Mouse (Mus musculus) left cerebral cortex, postnatal 14 days (tissue): ENCODE measurements around the gene Clec5a. TPM values are rescaled to one million over a fixed set of nuclear protein-coding genes. Genes with fewer than 3 reads are reported as not detected.
"Not testable (repeated sequence)": the region's sequence is repeated elsewhere in the genome, so short reads cannot be mapped to it uniquely, and the experiment has no call there.

Source experiments
- DNase-seq, 2 experiments: peaks; one replicate each; pipeline ENCODE4 v3.0.0; 2021 to 2022; ENCODE audit warnings: low spot score in 2 of 2, mixed read lengths in 1 of 2
- intact Hi-C: fragments of 180-260 bp; cut with DNase I; formaldehyde crosslinking; loops from one replicate; pipeline ENCODE4 v1.15.1; 2025
- long read RNA-seq, 2 experiments: library from polyadenylated mRNA; stranded (forward); transcript quantifications; one replicate each; pipeline ENCODE4 v2.0.0; 2021
- total RNA-seq, 2 experiments: library from RNA; stranded (reverse); gene quantifications; 2 replicates each; pipeline ENCODE4 v1.2.3; 2021

The Clec5a gene
- total RNA-seq: under 1 TPM; 0.32 to 0.48 TPM
- long read RNA-seq, experiment 1, partial matches to known transcripts: 0 of 1 reads
- long read RNA-seq, experiment 1, other reads (novel, unspliced or antisense): 0 of 1 reads
- long read RNA-seq, experiment 2: 0 reads

DNA sequence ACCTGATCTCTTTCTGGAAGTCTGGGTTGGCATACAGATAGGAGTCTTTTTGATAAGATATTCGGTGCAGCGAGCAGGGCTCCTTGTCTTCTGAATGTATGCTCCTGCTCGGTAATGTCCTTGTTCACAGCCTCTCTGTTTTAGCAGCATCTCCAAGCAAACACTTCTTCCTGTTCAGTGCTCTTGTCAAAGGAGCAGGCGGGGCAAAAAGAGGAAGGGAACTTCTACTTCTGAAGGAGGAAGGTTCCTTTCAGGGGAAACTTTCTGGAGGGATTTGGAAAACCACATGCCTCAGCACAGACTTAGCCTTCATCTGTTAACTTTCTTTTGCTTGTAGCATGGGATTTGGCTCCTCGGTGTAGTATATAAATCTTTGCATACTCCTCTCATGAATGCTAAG is at the start of gene Clec5a:
TSS of gene Clec5a (minus strand) at position 177 of the 400 bp plus-strand sequence.
- DNase-seq: no peak

DNA sequence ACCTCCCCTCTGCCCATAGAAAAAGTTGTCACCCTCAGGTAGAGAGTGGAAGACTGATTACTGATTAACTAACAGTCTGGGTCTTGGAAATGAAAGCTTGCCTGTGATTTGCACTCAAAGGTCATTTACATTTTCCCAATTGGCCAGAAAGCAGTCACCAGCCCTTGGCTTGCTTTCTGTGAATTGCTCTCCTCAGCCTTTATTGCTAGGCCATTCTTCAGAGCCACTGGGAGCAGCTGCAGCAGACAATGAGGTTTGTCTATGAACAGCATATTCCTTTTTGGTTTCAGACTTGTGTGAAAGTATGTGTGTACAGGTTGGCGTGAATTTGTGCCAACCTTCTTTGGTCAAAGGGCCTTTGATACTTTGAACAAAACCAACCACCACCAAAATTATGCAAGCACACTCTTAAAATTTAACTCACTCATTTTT is 49.0 kb upstream of the Clec5a start:
- intact Hi-C loops: no loop called here
- DNase-seq: no peak

More for the DNA sequence above, at the start of gene Clec5a:
- intact Hi-C loops: no loop called here

DNA sequence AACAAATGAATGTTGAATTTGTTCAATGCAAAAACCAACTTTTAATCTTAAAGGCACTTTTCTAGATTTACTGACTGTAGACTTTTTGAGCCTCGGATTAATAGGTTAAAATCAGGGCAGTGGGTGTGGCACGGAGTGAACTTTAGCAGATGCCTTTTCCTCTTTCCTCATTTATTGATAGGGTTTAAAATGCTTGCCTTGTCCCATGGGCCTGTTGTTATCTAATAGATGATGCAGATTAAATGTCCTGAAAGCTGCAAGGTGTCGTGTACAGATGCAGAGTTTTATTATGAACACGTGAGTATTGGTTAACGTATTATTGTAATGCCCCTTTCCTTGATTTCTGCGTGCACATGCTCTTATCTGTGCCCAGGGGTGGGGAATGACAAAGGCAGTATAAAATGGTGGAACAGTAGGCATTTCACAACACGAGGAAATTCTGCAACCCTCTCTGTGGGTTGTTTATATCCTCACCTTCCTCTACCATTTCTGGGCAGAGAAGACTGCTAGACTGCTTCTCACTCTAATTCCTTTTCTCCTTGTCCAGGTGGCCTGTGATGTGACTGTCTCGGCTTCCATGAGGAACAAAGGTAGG is 42.9 kb upstream of the Clec5a start, which contains the start of gene Mgam:
TSS of gene Mgam (plus strand) at position 426 of the 595 bp plus-strand sequence.
- no peak for DNase-seq
- intact Hi-C loops: no loop called here

DNA sequence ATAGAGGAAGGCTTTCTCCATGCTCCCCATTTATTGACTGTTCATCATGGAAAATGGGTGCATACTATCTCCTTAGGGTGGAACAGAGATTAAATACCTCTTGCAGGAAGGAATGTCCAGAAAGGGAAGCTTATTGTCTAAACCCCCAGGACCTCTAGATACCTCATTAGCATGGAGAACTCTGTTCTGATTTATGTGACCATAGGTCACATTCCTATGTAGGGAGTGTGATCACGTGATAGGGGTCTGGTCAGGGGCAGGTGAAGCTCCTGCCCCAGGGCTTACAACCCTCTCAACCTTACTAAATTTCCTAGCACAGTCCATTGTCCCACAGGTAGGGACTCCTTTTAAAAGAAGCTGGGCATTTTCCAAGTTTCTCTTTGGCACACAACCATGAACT is 40.5 kb upstream of the Clec5a start:
- no peak for DNase-seq
- intact Hi-C loops: no loop called here

DNA sequence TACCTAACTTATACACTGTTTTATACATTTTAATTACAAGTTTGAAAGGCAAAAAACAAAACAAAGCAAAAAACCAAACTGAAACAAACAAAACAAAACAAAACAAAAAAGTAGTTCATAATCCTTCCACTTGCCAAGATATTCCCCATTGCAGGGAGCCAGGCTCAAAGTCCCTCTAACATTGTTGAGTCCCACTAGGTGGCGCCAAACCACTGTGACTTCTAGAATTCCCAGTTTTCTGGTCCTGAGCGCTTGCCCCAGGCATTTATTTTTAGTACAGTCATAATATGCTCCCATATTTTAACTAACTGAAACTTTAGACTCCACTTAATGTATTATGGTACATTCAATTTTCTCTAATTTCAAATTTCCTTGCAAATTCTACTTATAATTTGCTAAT is 32.3 kb upstream of the Clec5a start:
- intact Hi-C loops: loop anchor here (1.0 to 10.0 kb wide), 2 partner anchors 71 to 227 kb away; no protein-coding TSS in a partner anchor
- peak; percentile 58 to 81 for DNase-seq

DNA sequence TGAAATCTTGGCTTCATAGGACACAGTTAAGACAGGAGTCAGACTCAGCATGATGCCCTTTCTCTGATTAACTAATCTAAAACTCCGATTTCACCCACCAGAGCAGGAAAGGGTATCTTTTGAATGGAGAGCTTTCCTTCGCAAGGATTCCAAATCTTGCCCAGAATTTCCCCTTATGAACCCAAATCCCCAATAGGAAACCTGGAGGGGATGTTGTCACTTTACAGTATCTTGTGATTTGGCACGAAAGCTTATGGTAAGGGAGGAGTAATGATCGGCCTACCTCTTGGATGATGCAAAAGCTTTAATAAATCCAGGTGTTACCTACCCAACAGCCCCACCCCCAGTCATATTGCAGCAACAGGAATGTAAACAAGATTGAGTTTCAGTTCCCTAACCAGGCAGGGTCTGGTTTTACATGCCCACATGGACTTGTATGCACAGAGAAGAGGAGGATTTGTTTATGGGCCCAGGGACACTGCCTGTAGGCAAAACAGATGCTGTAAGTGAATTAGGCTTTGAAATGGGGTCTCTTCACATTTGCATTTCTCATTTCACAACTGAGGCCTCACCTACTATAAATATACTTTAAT is 27.7 kb upstream of the Clec5a start, which contains the start of gene Tas2r138:
TSS of gene Tas2r138 (minus strand) at position 51 of the 593 bp plus-strand sequence.
- DNase-seq: no peak
- intact Hi-C loops: loop anchor here (10.0 kb wide), 1 partner anchor 231 kb away; no protein-coding TSS in a partner anchor

DNA sequence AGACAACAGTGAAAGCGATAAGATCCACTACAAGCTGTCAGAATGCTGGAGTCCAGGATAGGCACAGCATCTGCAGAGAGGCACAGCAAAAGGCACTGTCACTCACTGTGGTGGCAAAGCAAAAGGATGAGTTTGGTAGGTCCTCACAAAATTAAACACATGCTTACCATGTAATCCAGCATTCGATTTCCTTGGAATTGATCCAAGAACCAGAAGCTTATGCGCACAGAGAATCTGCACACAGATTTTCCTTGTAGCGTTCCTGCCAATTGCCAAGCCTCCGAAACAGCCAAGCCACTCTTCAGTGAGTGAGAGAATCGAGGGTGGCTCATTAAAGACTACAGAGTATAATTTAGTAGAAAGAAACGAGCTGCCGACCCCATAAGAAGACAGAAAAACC is 24.6 kb upstream of the Clec5a start:
- intact Hi-C loops: loop anchor here (10.0 kb wide), 1 partner anchor 235 kb away; no protein-coding TSS in a partner anchor
- peak; percentile 21 to 55 for DNase-seq

DNA sequence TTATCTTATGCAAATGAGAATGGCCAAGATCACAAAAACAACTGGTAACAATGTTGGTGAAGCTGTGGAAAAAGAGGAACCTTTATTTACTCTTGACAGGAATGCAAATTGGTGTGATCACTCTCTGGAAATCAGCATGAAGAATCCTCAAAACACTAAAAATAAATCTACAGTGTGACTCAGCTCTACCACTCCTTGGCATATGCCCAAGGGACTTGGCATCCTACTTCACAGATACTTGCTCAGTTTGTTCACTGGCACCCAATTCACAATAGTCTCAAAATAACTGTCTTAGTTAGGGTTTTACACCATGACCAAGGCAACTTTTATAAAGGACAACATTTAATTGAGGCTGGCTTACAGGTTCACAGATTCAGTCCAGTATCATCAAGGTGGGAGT is 21.8 kb upstream of the Clec5a start:
- intact Hi-C loops: no loop called here
- peak; percentile 81 to 91 for DNase-seq

DNA sequence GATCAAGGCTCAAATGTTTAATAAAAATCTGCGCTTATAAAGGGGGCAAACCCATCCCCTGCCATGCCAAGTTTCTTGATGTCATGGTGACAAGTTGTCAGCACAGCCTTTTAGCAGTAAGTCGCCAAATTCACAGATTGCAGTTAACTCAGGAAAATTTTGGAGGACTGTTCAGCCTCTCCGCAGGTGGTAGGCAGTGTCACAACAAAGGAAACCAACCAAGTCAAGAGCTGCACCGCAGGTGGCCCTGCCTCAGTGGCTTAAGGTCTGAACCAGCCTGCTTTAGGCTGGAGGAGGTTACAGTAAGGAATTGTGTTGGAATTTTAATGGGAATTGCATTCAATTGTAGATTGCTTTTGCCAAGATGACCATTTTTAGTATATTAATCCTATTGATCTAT is 12.9 kb upstream of the Clec5a start:
- intact Hi-C loops, DNase-seq: not testable (repeated sequence)

DNA sequence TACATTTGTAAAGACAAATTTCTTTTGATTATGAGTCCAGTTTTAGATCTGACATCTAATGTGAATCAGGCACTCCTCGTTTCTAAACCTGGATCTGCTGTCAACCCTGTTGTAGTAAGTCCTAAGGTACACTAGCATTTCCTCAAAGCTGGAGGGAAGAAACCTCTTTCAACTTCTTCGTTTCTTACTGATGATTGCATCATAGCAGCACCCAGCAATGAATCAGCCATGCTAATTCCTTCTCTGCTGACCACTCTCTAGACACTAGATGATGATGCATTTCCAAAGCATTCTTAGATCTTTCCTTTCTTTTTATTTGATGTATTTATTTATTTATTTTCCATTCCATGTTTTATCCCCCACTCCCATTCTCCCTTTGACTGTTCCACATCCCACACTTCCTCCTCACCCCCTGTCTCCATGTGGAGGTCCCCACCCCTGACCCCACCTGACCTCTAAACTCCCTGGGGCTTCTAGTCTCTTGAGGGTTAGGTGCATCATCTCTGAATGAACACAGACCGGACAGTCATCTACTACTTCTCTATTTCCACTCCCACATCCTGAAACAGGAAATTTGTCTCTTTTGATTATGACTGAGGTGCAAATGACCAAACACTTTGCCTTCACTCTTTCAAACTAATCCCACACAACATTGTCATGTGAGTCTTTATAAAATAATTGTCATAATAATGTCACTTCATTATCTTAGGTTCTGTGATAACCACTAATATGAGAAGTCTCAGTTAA is 9.4 kb upstream of the Clec5a start:
- DNase-seq: no peak
- intact Hi-C loops: no loop called here

DNA sequence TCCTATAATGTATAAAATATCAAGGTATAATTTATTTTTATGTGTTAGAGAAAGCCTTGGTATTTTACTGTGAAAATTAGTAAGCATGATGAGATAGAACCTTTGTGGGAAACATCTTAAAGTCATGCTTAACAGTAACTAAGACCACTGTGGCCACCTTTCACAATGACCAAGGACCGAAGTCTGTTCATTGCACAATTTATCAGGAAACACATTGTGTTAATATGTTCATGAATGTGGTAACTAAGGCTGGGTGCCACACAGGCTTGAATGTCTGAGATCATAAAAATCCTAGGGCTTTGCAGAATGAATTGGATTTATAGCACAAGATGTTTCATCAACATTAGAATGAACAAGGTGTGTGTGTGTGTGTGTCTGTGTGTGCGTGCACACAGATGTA is 2.7 kb upstream of the Clec5a start:
- intact Hi-C loops: no loop called here
- no peak for DNase-seq

DNA sequence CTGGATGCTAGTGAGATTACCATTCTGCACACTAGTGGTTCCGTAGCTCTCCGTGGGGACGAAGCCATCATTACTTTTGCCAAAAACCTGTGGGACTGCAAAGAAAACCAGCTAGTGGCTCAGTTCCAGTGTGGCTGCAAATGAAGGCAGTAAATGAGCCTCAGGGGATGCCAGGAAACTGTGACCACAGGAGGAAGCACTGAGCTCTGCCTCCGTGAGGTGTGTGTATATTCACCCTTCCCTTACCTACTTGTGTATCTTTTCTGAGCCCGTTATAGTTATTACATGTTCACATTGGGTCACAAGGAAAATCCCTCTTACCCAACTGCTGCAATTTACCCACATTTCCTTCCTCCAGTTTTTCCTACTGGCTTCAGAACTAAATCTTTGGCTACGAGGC is 1.3 kb downstream of the Clec5a start:
- intact Hi-C loops: no loop called here
- DNase-seq: no peak

DNA sequence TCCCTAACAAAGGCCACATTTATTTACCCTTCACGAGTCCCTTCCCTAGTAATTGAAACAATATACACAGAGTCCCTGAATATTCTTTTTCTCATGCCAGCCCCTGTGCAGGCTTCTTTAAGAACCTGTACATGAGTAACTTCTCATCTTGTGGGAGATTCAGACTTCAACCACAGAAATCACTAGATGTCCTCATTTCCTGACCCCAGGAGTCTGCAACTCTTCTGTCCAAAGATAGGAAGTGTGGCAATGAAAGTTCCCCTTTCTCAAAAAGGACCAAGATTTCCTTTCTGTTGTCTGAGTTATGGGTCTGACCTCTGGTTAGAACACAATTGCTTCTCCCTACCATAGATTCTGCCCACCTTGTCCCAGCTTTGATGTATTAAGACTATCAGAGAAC is 9.3 kb downstream of the Clec5a start:
- intact Hi-C loops: no loop called here
- DNase-seq: no peak

DNA sequence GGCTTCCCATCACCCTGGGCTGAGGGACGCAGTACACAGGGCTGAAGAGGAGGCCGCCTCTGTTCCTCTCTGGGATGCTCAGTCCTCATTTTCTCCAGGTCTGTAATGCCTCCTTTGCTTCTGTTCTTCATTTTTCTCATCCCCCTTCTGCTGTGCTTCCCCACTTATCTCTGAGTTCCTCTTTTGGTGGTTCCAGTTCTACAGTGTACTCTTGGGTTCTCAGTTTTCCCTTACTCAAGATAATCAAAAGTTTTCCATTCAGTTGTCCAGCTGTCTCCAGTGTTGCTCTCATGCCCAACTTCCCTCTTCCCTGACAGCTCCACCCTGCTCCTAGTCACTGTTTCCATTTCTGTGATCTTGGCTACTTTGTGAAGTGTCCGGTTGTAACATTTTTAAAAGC is 12.0 kb downstream of the Clec5a start:
- DNase-seq: no peak
- intact Hi-C loops: no loop called here

DNA sequence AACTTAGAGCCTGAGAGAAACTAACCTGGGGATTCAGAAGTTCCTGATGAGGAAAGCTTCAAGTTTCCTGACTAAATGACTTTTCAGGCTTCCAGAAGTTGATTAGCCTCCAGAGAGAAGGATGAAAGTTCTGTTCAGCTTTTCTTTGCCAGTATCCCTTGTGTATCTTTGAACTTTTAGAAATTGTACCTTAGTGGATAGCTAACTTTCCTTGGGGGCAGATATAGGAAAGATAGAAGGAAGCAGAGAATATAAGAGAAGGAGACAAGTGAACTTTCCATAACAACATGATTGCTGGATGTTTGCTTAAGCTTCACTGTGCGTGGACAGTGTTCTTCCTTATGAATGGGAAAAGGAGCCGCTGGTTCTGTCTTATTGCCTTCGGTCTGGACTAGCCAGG is 16.4 kb downstream of the Clec5a start, which contains the start of gene Olfr460:
TSS of gene Olfr460 (plus strand) at position 301 of the 400 bp plus-strand sequence.
- intact Hi-C loops: no loop called here
- DNase-seq: no peak

DNA sequence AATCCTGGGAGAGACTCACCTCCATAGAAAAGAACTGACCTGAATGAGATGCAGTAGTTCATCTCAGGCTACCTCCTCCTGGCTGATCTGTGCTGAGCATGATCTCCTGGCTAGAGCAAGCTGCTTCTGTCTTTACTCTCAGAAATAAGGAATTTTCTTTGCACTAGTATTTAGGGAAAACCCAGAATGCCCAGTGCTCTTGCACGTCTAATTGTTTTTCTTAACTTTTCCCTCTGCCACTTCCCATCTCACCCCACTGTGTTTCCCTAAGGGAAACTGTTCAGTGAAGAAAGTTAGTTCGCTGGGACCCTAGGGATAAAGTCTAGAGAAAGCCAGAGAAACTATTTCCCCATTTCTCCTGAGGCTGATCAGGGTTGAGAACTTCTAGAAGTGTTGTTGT is 30.7 kb downstream of the Clec5a start, which contains the start of gene Olfr461:
TSS of gene Olfr461 (minus strand) at position 101 of the 400 bp plus-strand sequence.
- intact Hi-C loops: no loop called here
- no peak for DNase-seq

DNA sequence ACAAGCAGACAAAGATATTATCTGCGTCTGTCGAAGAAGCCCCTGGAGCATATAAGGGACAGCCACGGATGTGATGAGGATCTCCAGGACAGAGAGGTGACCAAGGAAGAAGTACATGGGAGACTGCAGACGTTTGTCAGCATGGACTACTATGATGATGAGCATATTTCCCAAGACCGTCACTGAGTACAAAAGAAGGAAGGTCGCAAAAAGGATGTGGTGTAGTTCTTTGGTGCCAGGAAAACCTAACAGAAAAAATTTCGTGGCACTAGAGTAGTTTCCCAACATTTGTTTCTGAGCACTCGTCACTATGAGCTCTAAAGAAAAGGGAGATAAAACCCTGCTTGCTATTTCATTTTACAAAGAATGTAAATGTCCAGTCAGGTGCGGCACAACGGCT is 40.9 kb downstream of the Clec5a start:
- intact Hi-C loops: no loop called here
- DNase-seq: no peak
